Mouse (Mus musculus) hindbrain, embryonic 13.5 days (tissue): Measurements from ENCODE around the gene Gm14496. TPM values are rescaled to one million over a fixed set of nuclear protein-coding genes. Genes with fewer than 3 reads are reported as not detected.
"Not testable (repeated sequence)": the region's sequence is repeated elsewhere in the genome, so short reads cannot be mapped to it uniquely, and the experiment has no call there.

Experiments
- ATAC-seq: fragments of 200-750 bp; cut with Nextera tagmentation; 2 replicates; pipeline ENCODE4 v1.8.0; 2017; ENCODE audit warnings: moderate TSS enrichment; ENCODE audit not compliant: low FRiP score
- H3K27ac ChIP-seq: fragments of 300-500 bp; sonication (generic); 2 replicates; pipeline ENCODE4 v1.5.1; 2015; ENCODE audit warnings: inconsistent platforms, mild to moderate bottlenecking, moderate library complexity
- H3K27me3 ChIP-seq: fragments of 300-500 bp; sonication (generic); 2 replicates; pipeline ENCODE4 v1.6.1; 2015; ENCODE audit warnings: mild to moderate bottlenecking, inconsistent platforms
- H3K36me3 ChIP-seq: fragments of 300-500 bp; sonication (generic); 2 replicates; pipeline ENCODE4 v1.6.1; 2015; ENCODE audit warnings: mild to moderate bottlenecking, inconsistent platforms
- H3K4me1 ChIP-seq: fragments of 300-500 bp; sonication (generic); replicated peaks from 2 replicates; pipeline ENCODE4 v1.6.1; 2015; ENCODE audit warnings: inconsistent platforms
- H3K4me2 ChIP-seq: fragments of 300-500 bp; sonication (generic); 2 replicates; pipeline ENCODE4 v1.6.1; 2015; ENCODE audit warnings: inconsistent platforms, mild to moderate bottlenecking, moderate library complexity
- H3K4me3 ChIP-seq: fragments of 300-500 bp; sonication (generic); 2 replicates; pipeline ENCODE4 v1.5.1; 2015; ENCODE audit warnings: mild to moderate bottlenecking, inconsistent platforms
- H3K9ac ChIP-seq: fragments of 300-500 bp; sonication (generic); 2 replicates; pipeline ENCODE4 v1.6.1; 2015; ENCODE audit warnings: mild to moderate bottlenecking, inconsistent platforms
- H3K9me3 ChIP-seq: fragments of 300-500 bp; sonication (generic); 2 replicates; pipeline ENCODE4 v1.6.1; 2016; ENCODE audit warnings: inconsistent platforms
- WGBS: fragments of 180-500 bp; shearing (Covaris S2); methylation state at CpG from one replicate; pipeline ENCODE4 v1.1.7; 2015; 5-methylcytosine and 5-hydroxymethylcytosine counted together
- polyA plus RNA-seq: library from polyadenylated mRNA; unstranded; fragments of >200 nt; fragmentation: Nextera tagmentation; extraction: Ambion mirVana; gene quantifications from 2 replicates; pipeline ENCODE4 v1.2.1, GENCODE M21; 2015

Gene Gm14496
- not detected in 2 replicates for polyA plus RNA-seq

DNA sequence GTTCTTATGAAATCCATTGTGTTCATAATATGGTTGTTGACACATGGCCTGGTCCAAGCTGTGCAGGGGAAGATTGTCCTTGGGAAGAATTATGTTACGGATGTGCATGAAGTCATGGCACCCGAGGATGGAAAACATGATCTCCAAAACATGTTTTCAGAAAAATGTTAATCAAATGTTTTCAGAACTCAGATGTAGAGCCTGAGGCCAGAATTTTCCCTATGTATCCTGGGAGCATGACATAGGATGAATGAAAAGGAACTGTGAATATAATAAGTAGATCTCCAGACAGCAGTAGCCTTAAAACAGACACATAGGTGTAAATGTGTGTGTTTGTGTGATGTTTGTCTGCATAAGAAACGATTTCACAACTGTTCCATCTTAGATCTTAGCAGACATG is at the start of gene Gm14496:
Gene Gm14496 (plus strand): TSS at position 301 of the 400 bp plus-strand sequence.
- no peaks in the 10 kb centered on the region for H3K9me3 ChIP-seq
- no peak for ATAC-seq
- no peaks in the 10 kb centered on the region for H3K4me1 ChIP-seq
- no peak within 1 kb of the TSS for H3K27ac ChIP-seq
- H3K9ac ChIP-seq: no peak within 1 kb of the TSS
- WGBS: 72% methylated on average over 3 of the region's 3 CpGs
- no peak within 1 kb of the TSS for H3K4me2 ChIP-seq
- H3K4me3 ChIP-seq: no peak within 1 kb of the TSS
- H3K36me3 ChIP-seq: no peaks in the 10 kb centered on the region
- H3K27me3 ChIP-seq: no peaks in the 10 kb centered on the region

GRCm38 (mm10) chr2:181952747-181953680 is 37.9 kb upstream of the Gm14496 start:
- H3K27me3 ChIP-seq, H3K4me1 ChIP-seq, H3K27ac ChIP-seq, H3K9me3 ChIP-seq, ATAC-seq, H3K36me3 ChIP-seq: not testable (repeated sequence)
- 18% methylated on average over 21 of the region's 21 CpGs for WGBS
- H3K9ac ChIP-seq: peak overlapping the region; percentile 43; the same call in 1 of the 2 replicates
- peak overlapping the region; percentile 29 for H3K4me3 ChIP-seq
- peak overlapping the region; percentile 50 for H3K4me2 ChIP-seq

GRCm38 (mm10) chr2:181968395-181968794 is 22.5 kb upstream of the Gm14496 start:
- Histone ChIP-seq H3K27ac (no peak overlapping the region), H3K9me3 (no peaks in the 10 kb centered on the region), H3K36me3 (no peaks in the 10 kb centered on the region), H3K9ac (no peak overlapping the region), H3K4me3 (no peak overlapping the region), H3K27me3 (no peaks in the 10 kb centered on the region), H3K4me2 (no peak overlapping the region), H3K4me1 (no peaks in the 10 kb centered on the region)
- 82% methylated on average over 7 of the region's 7 CpGs for WGBS
- no peak for ATAC-seq

GRCm38 (mm10) chr2:181969187-181969586 is 21.7 kb upstream of the Gm14496 start:
- Histone ChIP-seq H3K4me3 (no peak overlapping the region), H3K9me3 (no peaks in the 10 kb centered on the region), H3K4me2 (no peak overlapping the region), H3K27me3 (no peaks in the 10 kb centered on the region), H3K4me1 (no peaks in the 10 kb centered on the region), H3K9ac (no peak overlapping the region), H3K36me3 (no peaks in the 10 kb centered on the region), H3K27ac (no peak overlapping the region)
- 98% methylated on average over 2 of the region's 2 CpGs for WGBS
- ATAC-seq: no peak

DNA sequence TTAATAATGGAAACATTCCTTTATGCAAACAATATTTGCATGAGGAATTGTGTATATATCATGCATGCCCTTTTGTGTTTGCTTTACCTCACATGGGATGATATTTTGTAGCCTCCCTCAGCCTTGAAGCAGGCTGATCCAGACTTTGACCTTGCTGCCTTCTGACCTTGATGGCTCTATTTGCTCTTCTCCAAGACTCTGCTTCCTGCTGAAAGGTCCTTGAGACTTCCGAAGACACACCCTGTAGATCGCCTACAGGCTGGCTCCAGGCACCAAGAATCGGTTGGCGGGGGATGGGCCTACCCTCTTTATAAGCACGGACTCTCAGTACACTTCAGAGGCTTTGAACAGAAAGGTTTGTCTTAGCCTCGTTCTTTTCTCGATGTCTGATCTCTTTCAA is 9.0 kb upstream of the Gm14496 start:
- H3K27ac ChIP-seq, H3K27me3 ChIP-seq, H3K4me2 ChIP-seq, H3K4me1 ChIP-seq, H3K36me3 ChIP-seq, H3K9me3 ChIP-seq, ATAC-seq, H3K9ac ChIP-seq, H3K4me3 ChIP-seq: not testable (repeated sequence)
- 77% methylated on average over 7 of the region's 7 CpGs for WGBS

Other genes starting within 250 kb of the Gm14496 start
- gene Myt1, start 227.8 kb upstream of the Gm14496 start, polyA plus RNA-seq: 35.0 and 36.2 TPM in 2 replicates
- gene Pcmtd2, start 153.3 kb upstream of the Gm14496 start, polyA plus RNA-seq: 33.6 and 35.0 TPM in 2 replicates
- gene Polr3k, start 126.8 kb upstream of the Gm14496 start, polyA plus RNA-seq: 88.9 and 91.7 TPM in 2 replicates